Mouse (Mus musculus) olfactory bulb, adult 2 months (tissue): ENCODE data around the gene Nkx2-1.

ENCODE experiments used
- CTCF ChIP-seq: fragments of 200-500 bp; IDR thresholded peaks from 2 replicates; pipeline ENCODE4 v1.5.1; 2012; ENCODE audit warnings: low read depth, mild to moderate bottlenecking, low read length, moderate library complexity; ENCODE audit not compliant: insufficient read depth
- POLR2A ChIP-seq: fragments of 200-500 bp; IDR thresholded peaks from 2 replicates; pipeline ENCODE4 v1.6.1; 2012; ENCODE audit warnings: mild to moderate bottlenecking, low read depth, low read length, moderate library complexity; ENCODE audit not compliant: insufficient read depth

GRCm38 (mm10) chr12:56527071-56527470, 9.6 kb downstream of the Nkx2-1 start:
- no peak for TF ChIP-seq POLR2A
- TF ChIP-seq CTCF = no peak
